Mouse (Mus musculus): ENCODE measurements at regions not wholly inside any gene's neighbourhood (a gene's known extent, or its start where the extent isn't known, plus 50 kb on each side); places are given as distances from the start of the nearest gene placed in this dataset.

Small RNA genes lying in the stretch of these regions (microRNA-seq; reads per million reads assigned to microRNA genes)
- gene Gm22243: 0 reads per million in 2 experiments
- gene Gm25510: 0 reads per million in 2 experiments
- 0 reads per million in 2 experiments for gene Gm26303
- 0 reads per million in 2 experiments for gene Mir467h

All from layer of hippocampus, postnatal 10 days (tissue).